Mouse (Mus musculus): ENCODE results near the gene Brinp3. TPM values are rescaled to one million over a fixed set of nuclear protein-coding genes. Genes with fewer than 3 reads are reported as not detected.
"Not testable (repeated sequence)": the region's sequence is repeated elsewhere in the genome, so short reads cannot be mapped to it uniquely, and the experiment has no call there.

The Brinp3 gene
- polyA plus RNA-seq, 1 experiment = 0.12 TPM

GRCm38 (mm10) chr1:146584181-146584580 is 89.6 kb downstream of the Brinp3 start:
- Histone ChIP-seq H3K4me1 (replicated peaks; ENCODE audit: control insufficient read depth, insufficient read depth, low read length) (no peaks in the 10 kb centered on the region), H3K36me3 (ENCODE audit: control insufficient read depth, insufficient read depth, low read length) (no peaks in the 10 kb centered on the region), H3K4me3 (ENCODE audit: control insufficient read depth, insufficient read depth, low read length) (no peak overlapping the region), H3K27ac (ENCODE audit: control insufficient read depth, insufficient read depth, low read length) (no peak overlapping the region), H3K27me3 (ENCODE audit: control insufficient read depth, insufficient read depth, low read length) (no peaks in the 10 kb centered on the region)
- WGBS = 77% methylated on average over 7 of the region's 7 CpGs
- DNase-seq = no peak
- TF ChIP-seq CTCF (IDR thresholded peaks at IDR 0.05; ENCODE audit: borderline replicate concordance, control insufficient read depth, extremely low read depth, insufficient read depth, low read length, poor library complexity) (no peak), POLR2A (IDR thresholded peaks at IDR 0.05; ENCODE audit: control insufficient read depth, extremely low read depth, insufficient read depth, low read length, poor library complexity) (no peak)

- TF ChIP-seq CTCF (IDR thresholded peaks at IDR 0.05; ENCODE audit: borderline replicate concordance, control insufficient read depth, extremely low read depth, insufficient read depth, low read length, poor library complexity) (no peak), POLR2A (IDR thresholded peaks at IDR 0.05; ENCODE audit: control insufficient read depth, extremely low read depth, insufficient read depth, low read length, poor library complexity) (no peak)
- H3K4me1 ChIP-seq (replicated peaks; ENCODE audit: control insufficient read depth, insufficient read depth, low read length) = no peaks in the 10 kb centered on the region
- H3K27ac ChIP-seq (ENCODE audit: control insufficient read depth, insufficient read depth, low read length) = no peak overlapping the region
- no peak overlapping the region for H3K4me3 ChIP-seq (ENCODE audit: control insufficient read depth, insufficient read depth, low read length)
- DNase-seq = no peak
- WGBS = 73% methylated on average over 2 of the region's 2 CpGs
- H3K27me3 ChIP-seq (ENCODE audit: control insufficient read depth, insufficient read depth, low read length) = no peaks in the 10 kb centered on the region
- H3K36me3 ChIP-seq (ENCODE audit: control insufficient read depth, insufficient read depth, low read length) = no peaks in the 10 kb centered on the region
Measured at GRCm38 (mm10) chr1:146632895-146633294, 138.3 kb downstream of the Brinp3 start.

GRCm38 (mm10) chr1:146657214-146657613 is 162.7 kb downstream of the Brinp3 start:
- Histone ChIP-seq H3K27ac (ENCODE audit: control insufficient read depth, insufficient read depth, low read length) (no peak overlapping the region), H3K4me3 (ENCODE audit: control insufficient read depth, insufficient read depth, low read length) (no peak overlapping the region), H3K36me3 (ENCODE audit: control insufficient read depth, insufficient read depth, low read length) (no peaks in the 10 kb centered on the region), H3K4me1 (replicated peaks; ENCODE audit: control insufficient read depth, insufficient read depth, low read length) (no peaks in the 10 kb centered on the region), H3K27me3 (ENCODE audit: control insufficient read depth, insufficient read depth, low read length) (no peaks in the 10 kb centered on the region)
- TF ChIP-seq CTCF (IDR thresholded peaks at IDR 0.05; ENCODE audit: borderline replicate concordance, control insufficient read depth, extremely low read depth, insufficient read depth, low read length, poor library complexity) (no peak), POLR2A (IDR thresholded peaks at IDR 0.05; ENCODE audit: control insufficient read depth, extremely low read depth, insufficient read depth, low read length, poor library complexity) (no peak)
- no peak for DNase-seq
- 95% methylated on average over 4 of the region's 4 CpGs for WGBS

DNA sequence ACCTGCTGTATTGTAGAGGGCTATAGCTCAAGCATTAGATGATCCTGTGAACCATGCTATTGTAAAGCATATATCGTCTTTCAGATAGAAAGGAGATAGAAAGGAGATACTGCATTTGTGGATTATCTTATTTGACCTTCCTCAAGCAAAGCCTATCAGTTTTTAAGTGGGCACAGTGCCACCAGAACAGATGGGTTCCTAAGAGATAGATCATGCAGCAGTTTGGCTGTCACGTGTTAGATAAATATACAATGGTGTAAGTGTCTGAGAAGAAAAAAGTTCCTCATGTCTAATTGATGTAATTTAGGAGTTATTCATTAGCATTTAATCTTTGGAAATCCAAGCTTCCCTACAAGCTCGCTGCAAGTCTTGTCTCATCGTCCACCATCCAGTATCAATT is 206.2 kb downstream of the Brinp3 start:
- Histone ChIP-seq H3K27ac (ENCODE audit: control insufficient read depth, insufficient read depth, low read length) (no peak overlapping the region), H3K4me1 (replicated peaks; ENCODE audit: control insufficient read depth, insufficient read depth, low read length) (no peaks in the 10 kb centered on the region), H3K36me3 (ENCODE audit: control insufficient read depth, insufficient read depth, low read length) (no peaks in the 10 kb centered on the region), H3K4me3 (ENCODE audit: control insufficient read depth, insufficient read depth, low read length) (no peak overlapping the region), H3K27me3 (ENCODE audit: control insufficient read depth, insufficient read depth, low read length) (no peaks in the 10 kb centered on the region)
- TF ChIP-seq CTCF (IDR thresholded peaks at IDR 0.05; ENCODE audit: borderline replicate concordance, control insufficient read depth, extremely low read depth, insufficient read depth, low read length, poor library complexity) (no peak), POLR2A (IDR thresholded peaks at IDR 0.05; ENCODE audit: control insufficient read depth, extremely low read depth, insufficient read depth, low read length, poor library complexity) (no peak)
- 91% methylated on average over 4 of the region's 4 CpGs for WGBS
- no peak for DNase-seq

GRCm38 (mm10) chr1:146719556-146719955 is 225.0 kb downstream of the Brinp3 start:
- H3K27me3 ChIP-seq (ENCODE audit: control insufficient read depth, insufficient read depth, low read length) = no peaks in the 10 kb centered on the region
- DNase-seq = no peak
- no peaks in the 10 kb centered on the region for H3K4me1 ChIP-seq (replicated peaks; ENCODE audit: control insufficient read depth, insufficient read depth, low read length)
- no peak overlapping the region for H3K27ac ChIP-seq (ENCODE audit: control insufficient read depth, insufficient read depth, low read length)
- no peak overlapping the region for H3K4me3 ChIP-seq (ENCODE audit: control insufficient read depth, insufficient read depth, low read length)
- no peak for TF ChIP-seq CTCF (IDR thresholded peaks at IDR 0.05; ENCODE audit: borderline replicate concordance, control insufficient read depth, extremely low read depth, insufficient read depth, low read length, poor library complexity)
- no peak for TF ChIP-seq POLR2A (IDR thresholded peaks at IDR 0.05; ENCODE audit: control insufficient read depth, extremely low read depth, insufficient read depth, low read length, poor library complexity)
- 81% methylated on average over 3 of the region's 3 CpGs for WGBS
- H3K36me3 ChIP-seq (ENCODE audit: control insufficient read depth, insufficient read depth, low read length) = no peaks in the 10 kb centered on the region

DNA sequence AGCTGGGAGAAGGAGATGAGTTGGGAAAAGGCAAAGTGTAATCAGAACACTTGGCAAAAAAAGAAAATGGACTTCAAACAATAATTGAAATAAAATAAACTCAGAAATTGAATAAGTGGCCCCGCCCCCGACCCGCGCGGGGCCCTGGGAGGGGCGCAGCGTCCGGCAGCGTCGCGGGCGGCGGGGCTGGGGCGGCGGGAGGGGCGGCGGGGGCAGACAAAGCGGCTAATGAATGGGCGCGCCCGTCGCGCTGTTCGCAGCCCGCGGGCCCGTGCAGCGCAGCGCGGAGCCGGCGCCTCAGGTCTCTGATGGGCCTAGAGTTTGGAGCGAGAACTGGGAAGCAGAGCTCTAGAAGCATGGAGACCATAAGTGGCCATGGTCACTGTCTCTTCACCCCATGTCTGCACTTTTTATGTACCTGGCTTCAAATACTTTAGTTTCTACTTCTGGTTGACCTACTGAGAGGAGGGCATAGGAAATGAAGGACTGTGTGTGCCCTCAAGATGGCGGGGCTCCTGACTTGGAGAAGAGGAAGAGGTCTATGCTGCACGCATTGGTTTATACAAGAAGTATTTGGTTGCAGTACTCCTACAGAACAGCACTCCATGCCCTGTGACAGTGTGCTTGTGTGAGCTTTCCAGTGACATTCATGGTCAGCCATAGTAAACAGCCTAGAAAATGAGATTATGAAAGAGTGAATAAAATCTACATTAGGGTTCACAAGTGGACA is 230.4 kb downstream of the Brinp3 start:
- H3K4me1 ChIP-seq (replicated peaks; ENCODE audit: control insufficient read depth, insufficient read depth, low read length); H3K36me3 ChIP-seq (ENCODE audit: control insufficient read depth, insufficient read depth, low read length); DNase-seq; H3K4me3 ChIP-seq (ENCODE audit: control insufficient read depth, insufficient read depth, low read length); H3K27me3 ChIP-seq (ENCODE audit: control insufficient read depth, insufficient read depth, low read length); H3K27ac ChIP-seq (ENCODE audit: control insufficient read depth, insufficient read depth, low read length): not testable (repeated sequence)
- 11% methylated on average over 35 of the region's 35 CpGs for WGBS

DNA sequence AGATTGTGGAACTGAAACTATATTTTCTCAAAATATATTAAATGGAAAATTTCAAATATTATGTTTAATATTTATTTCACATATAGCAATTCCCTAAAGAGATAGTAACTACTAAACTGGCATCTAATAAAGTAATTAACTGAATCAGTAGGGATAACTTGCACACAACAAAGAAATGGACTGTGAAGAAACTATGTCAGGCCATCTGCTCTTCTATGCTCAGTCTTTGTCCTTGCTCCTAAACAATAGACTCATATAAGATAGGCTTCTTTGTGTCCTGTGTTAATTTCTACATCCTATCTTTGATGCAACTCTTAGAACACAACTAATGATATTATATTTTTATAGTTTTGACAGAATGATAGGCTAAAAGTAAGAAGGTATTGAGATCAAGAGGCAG is 256.5 kb downstream of the Brinp3 start:
- no peaks in the 10 kb centered on the region for H3K27me3 ChIP-seq (ENCODE audit: control insufficient read depth, insufficient read depth, low read length)
- no peak for DNase-seq
- no peaks in the 10 kb centered on the region for H3K4me1 ChIP-seq (replicated peaks; ENCODE audit: control insufficient read depth, insufficient read depth, low read length)
- no peak overlapping the region for H3K4me3 ChIP-seq (ENCODE audit: control insufficient read depth, insufficient read depth, low read length)
- TF ChIP-seq CTCF (IDR thresholded peaks at IDR 0.05; ENCODE audit: borderline replicate concordance, control insufficient read depth, extremely low read depth, insufficient read depth, low read length, poor library complexity) (no peak), POLR2A (IDR thresholded peaks at IDR 0.05; ENCODE audit: control insufficient read depth, extremely low read depth, insufficient read depth, low read length, poor library complexity) (no peak)
- no peaks in the 10 kb centered on the region for H3K36me3 ChIP-seq (ENCODE audit: control insufficient read depth, insufficient read depth, low read length)
- H3K27ac ChIP-seq (ENCODE audit: control insufficient read depth, insufficient read depth, low read length) = no peak overlapping the region

All from thymus, adult 2 months (tissue).